Mouse (Mus musculus) liver, embryonic 14.5 days (tissue): ENCODE data around the gene Tead4. TPM values are rescaled to one million over a fixed set of nuclear protein-coding genes. Genes with fewer than 3 reads are reported as not detected.

ENCODE experiments used
- ATAC-seq: fragments of 200-750 bp; cut with Nextera tagmentation; 2 replicates; pipeline ENCODE4 v1.8.0; 2017; ENCODE audit warnings: moderate number of reproducible peaks, mild to moderate bottlenecking, moderate library complexity; ENCODE audit not compliant: insufficient read depth
- DNase-seq, 3 experiments: peaks; one replicate each; pipeline ENCODE4 v3.0.0-alpha.2; 2012 to 2013; ENCODE audit warnings: low read depth in 3 of 3, low spot score in 3 of 3
- H3K27ac ChIP-seq: fragments of 300-500 bp; sonication (generic); 2 replicates; pipeline ENCODE4 v1.5.1; 2014; ENCODE audit warnings: moderate library complexity, mild to moderate bottlenecking, control low read depth, inconsistent platforms
- H3K27me3 ChIP-seq: fragments of 300-500 bp; sonication (generic); 2 replicates; pipeline ENCODE4 v1.6.1; 2014; ENCODE audit warnings: mild to moderate bottlenecking, low read length, moderate library complexity; ENCODE audit not compliant: control insufficient read depth, insufficient read depth
- H3K36me3 ChIP-seq: fragments of 300-500 bp; sonication (generic); replicated peaks from 2 replicates; pipeline ENCODE4 v1.6.1; 2014; ENCODE audit warnings: low read depth; ENCODE audit not compliant: control insufficient read depth, insufficient read depth
- H3K4me1 ChIP-seq, 2 experiments: fragments of 200-500 bp in 1 of 2; fragments of 300-500 bp in 1 of 2; sonication (generic) in 1 of 2; replicated peaks; 2 replicates each; pipeline ENCODE4 v1.6.1; 2012 to 2014; ENCODE audit warnings: antibody characterized with exemption in 1 of 2, inconsistent platforms in 1 of 2, low read length in 1 of 2; ENCODE audit not compliant: control insufficient read depth in 2 of 2, insufficient read depth in 2 of 2
- H3K4me2 ChIP-seq: fragments of 300-500 bp; sonication (generic); 2 replicates; pipeline ENCODE4 v1.6.1; 2014; ENCODE audit warnings: low read depth, mild to moderate bottlenecking, control low read depth, moderate library complexity
- H3K4me3 ChIP-seq, 2 experiments: fragments of 200-500 bp in 1 of 2; fragments of 300-500 bp in 1 of 2; sonication (generic) in 1 of 2; 2 replicates each; pipeline ENCODE4 v1.5.1; 2012 to 2014; ENCODE audit warnings: low read depth in 2 of 2, low read length in 2 of 2, mild to moderate bottlenecking in 2 of 2, control low read depth in 1 of 2, inconsistent platforms in 1 of 2, moderate library complexity in 1 of 2; ENCODE audit not compliant: insufficient read depth in 1 of 2
- H3K9ac ChIP-seq: fragments of 300-500 bp; sonication (generic); replicated peaks from 2 replicates; pipeline ENCODE4 v1.6.1; 2014; ENCODE audit warnings: mild to moderate bottlenecking, control low read depth, moderate library complexity
- H3K9me3 ChIP-seq: fragments of 300-500 bp; sonication (generic); 2 replicates; pipeline ENCODE4 v1.6.1; 2016; ENCODE audit warnings: low read length, mixed read lengths; ENCODE audit not compliant: control insufficient read depth
- CTCF ChIP-seq: IDR thresholded peaks from 2 replicates; pipeline ENCODE4 v1.5.1; 2016; ENCODE audit warnings: antibody characterized with exemption, low read depth, control low read depth
- EP300 ChIP-seq: IDR thresholded peaks from 2 replicates; pipeline ENCODE4 v1.6.1; 2016; ENCODE audit warnings: antibody characterized with exemption, low read depth
- WGBS: fragments of 180-500 bp; shearing (Covaris S2); extraction: QIAGEN DNeasy Blood & Tissue Kit; methylation state at CpG from one replicate; pipeline ENCODE4 v1.1.7; 2014; ENCODE audit not compliant: insufficient replicate concordance; 5-methylcytosine and 5-hydroxymethylcytosine counted together
- polyA plus RNA-seq, 2 experiments: library from polyadenylated mRNA; depleted of rRNA in 1 of 2; stranded (reverse) in 1 of 2; unstranded in 1 of 2; fragments of >200 nt; fragmentation: Nextera tagmentation in 1 of 2; extraction: Ambion mirVana in 1 of 2; gene quantifications; 2 replicates each; pipeline versions ENCODE4 v1.2.1 to v1.2.3; 2012 to 2014

Gene Tead4
- polyA plus RNA-seq (2012; rRNA removed) (0.21 and 0.30 TPM in 2 replicates), polyA plus RNA-seq (2014; fragmentation: Nextera tagmentation; extraction: Ambion mirVana) (0.18 and 0.34 TPM in 2 replicates)

DNA sequence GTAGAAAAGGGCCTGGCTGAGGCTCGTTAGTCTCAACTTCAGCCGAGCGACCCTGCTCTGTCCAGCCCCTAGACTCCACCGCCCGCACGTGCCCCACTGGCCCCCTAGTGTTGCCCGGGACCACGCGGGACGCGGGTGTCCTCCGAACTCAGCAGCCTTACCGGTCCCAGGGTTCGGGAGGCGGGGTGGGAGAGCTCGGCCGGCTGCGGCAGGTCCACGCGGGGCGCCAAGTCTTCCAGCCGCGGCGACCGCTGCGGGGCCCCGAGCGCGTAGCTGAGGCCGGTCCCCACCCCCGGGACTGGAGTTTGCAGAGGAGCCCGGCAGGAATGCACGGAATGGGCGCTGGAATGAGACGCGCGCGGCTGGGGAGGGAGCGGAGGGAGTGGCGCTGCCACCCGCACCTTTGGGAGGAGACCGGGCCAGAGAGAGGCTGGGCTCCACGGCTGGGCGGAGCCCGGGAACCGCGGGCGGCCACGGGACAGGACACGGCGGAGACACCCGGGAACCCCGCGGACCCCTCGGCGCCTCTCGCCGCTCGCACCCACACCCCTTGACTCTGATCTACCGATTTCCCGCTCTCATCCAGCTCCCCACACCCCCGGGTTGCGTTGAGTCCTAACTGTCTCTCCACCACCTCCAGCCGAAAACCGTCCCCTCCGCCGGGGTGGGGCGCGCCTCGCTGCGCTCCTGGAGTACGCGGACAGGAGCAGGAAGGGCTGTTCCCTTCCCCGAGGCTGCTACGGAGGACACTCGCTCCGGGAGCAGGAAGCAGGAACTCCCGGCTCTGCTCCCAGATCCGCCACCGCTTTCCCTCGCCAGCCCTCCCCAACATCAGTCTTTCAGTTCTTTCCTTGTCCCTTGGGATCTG lies at the start of gene Tead4:
Gene Tead4, minus strand, starts transcription at position 690 of the 868 bp plus-strand sequence.
- Histone ChIP-seq H3K4me2 (peak within 1 kb of the TSS; percentile 57), H3K9me3 (peaks cover 2% of the 10 kb centered on the region; the same call in 1 of the 2 replicates), H3K9ac (0 out of 2 replicates have a peak within 1 kb of the TSS, but pooled peaks have one; percentile 2), H3K27ac (no peak within 1 kb of the TSS), H3K4me3 (peak within 1 kb of the TSS; percentile 48 to 56), H3K4me1 (0 out of 4 replicates have a peak, but pooled peaks cover 0 to 3% of the 10 kb centered on the region in 2 experiments), H3K36me3 (no peaks in the 10 kb centered on the region), H3K27me3 (peaks cover 38% of the 10 kb centered on the region)
- WGBS, result under 1% methylated on average over 79 of the region's 81 CpGs
- DNase-seq, result no peak
- TF ChIP-seq CTCF (no peak), EP300 (no peak)
- peak; percentile 43; the same call in 1 of the 2 replicates for ATAC-seq

DNA sequence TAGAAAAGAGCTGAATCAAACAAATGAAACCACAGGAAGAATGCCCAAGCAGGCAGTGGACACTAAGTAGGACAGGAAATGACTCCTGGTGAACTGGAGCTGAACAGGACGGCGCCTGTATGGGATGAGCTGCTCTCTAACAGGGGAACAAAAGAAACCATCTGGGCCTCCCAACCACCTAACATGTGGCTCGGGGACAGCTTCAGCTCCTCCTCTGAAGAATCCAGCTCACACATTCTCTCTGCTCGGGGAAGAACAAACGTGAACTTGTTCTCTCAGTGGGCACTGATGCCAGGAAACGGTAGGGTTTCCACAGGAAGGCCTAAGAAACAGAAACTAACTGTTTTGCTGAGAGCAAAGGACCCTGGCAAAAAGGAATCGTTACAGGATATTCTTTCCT lies 49.1 kb upstream of the Tead4 start:
- no peak overlapping the region for H3K27ac ChIP-seq
- no peaks in the 10 kb centered on the region for H3K36me3 ChIP-seq
- ATAC-seq, result no peak
- H3K9ac ChIP-seq, result no peak overlapping the region
- H3K4me1 ChIP-seq, result 0 out of 4 replicates have a peak, but pooled peaks cover 0 to 2% of the 10 kb centered on the region in 2 experiments
- no peak overlapping the region for H3K4me2 ChIP-seq
- H3K4me3 ChIP-seq, result no peak overlapping the region
- 46% methylated on average over 7 of the region's 7 CpGs for WGBS
- TF ChIP-seq EP300, result no peak
- no peak for TF ChIP-seq CTCF
- DNase-seq, result no peak
- H3K9me3 ChIP-seq, result no peaks in the 10 kb centered on the region
- peaks cover 5% of the 10 kb centered on the region; the same call in 1 of the 2 replicates for H3K27me3 ChIP-seq

GRCm38 (mm10) chr6:128346782-128347181 lies 46.2 kb upstream of the Tead4 start:
- Histone ChIP-seq H3K9me3 (no peaks in the 10 kb centered on the region), H3K4me1 (0 out of 4 replicates have a peak, but pooled peaks cover 0 to 2% of the 10 kb centered on the region in 2 experiments), H3K9ac (no peak overlapping the region), H3K36me3 (no peaks in the 10 kb centered on the region), H3K4me2 (no peak overlapping the region), H3K27me3 (no peaks in the 10 kb centered on the region), H3K27ac (no peak overlapping the region), H3K4me3 (no peak overlapping the region)
- 68% methylated on average over 6 of the region's 6 CpGs for whole genome bisulfite sequencing
- DNase-seq, result no peak
- TF ChIP-seq EP300 (no peak), CTCF (no peak)
- ATAC-seq, result no peak

GRCm38 (mm10) chr6:128345623-128346022 lies 45.0 kb upstream of the Tead4 start:
- H3K4me2 ChIP-seq, result no peak overlapping the region
- H3K36me3 ChIP-seq, result no peaks in the 10 kb centered on the region
- ATAC-seq (no peak), DNase-seq (no peak)
- no peaks in the 10 kb centered on the region for H3K27me3 ChIP-seq
- no peak overlapping the region for H3K27ac ChIP-seq
- 13% methylated on average over 10 of the region's 10 CpGs for WGBS
- H3K9ac ChIP-seq, result no peak overlapping the region
- TF ChIP-seq EP300 (no peak), CTCF (no peak)
- H3K4me3 ChIP-seq, result no peak overlapping the region
- no peaks in the 10 kb centered on the region for H3K9me3 ChIP-seq
- 0 out of 4 replicates have a peak, but pooled peaks cover 0 to 2% of the 10 kb centered on the region in 2 experiments for H3K4me1 ChIP-seq
